Mouse (Mus musculus) C2C12 (cell line): ENCODE results near the gene Cts8. TPM values are rescaled to one million over a fixed set of nuclear protein-coding genes. Genes with fewer than 3 reads are reported as not detected.

Experiments used
- H3K27me3 ChIP-seq: one replicate; pipeline ENCODE4 v1.6.1; 2011; ENCODE audit not compliant: control insufficient read depth, insufficient read depth, insufficient read length
- H3K36me3 ChIP-seq: one replicate; pipeline ENCODE4 v1.6.1; 2011; ENCODE audit not compliant: control insufficient read depth, insufficient read depth
- H3K4me3 ChIP-seq: one replicate; pipeline ENCODE4 v1.5.1; 2011; ENCODE audit warnings: mild to moderate bottlenecking, control low read depth; ENCODE audit not compliant: poor library complexity, insufficient read depth, severe bottlenecking
- H3K79me2 ChIP-seq: one replicate; pipeline ENCODE4 v1.6.1; 2011; ENCODE audit not compliant: control insufficient read depth, insufficient read depth
- H3K79me3 ChIP-seq: one replicate; pipeline ENCODE4 v1.6.1; 2011; ENCODE audit warnings: low read depth, control low read depth
- H3ac ChIP-seq: one replicate; pipeline ENCODE3; 2011; ENCODE audit warnings: low read depth; ENCODE audit not compliant: control insufficient read depth, insufficient read length
- CEBPB ChIP-seq: IDR thresholded peaks from one replicate; pipeline ENCODE4 v1.6.1; 2011; ENCODE audit warnings: low read depth, mild to moderate bottlenecking, control low read depth, moderate library complexity
- CTCF ChIP-seq: IDR thresholded peaks from one replicate; pipeline ENCODE4 v1.5.1; 2011; ENCODE audit not compliant: control insufficient read depth, insufficient read depth, insufficient read length
- FOSL1 ChIP-seq: IDR thresholded peaks from one replicate; pipeline ENCODE4 v1.8.0; 2011; ENCODE audit warnings: mild to moderate bottlenecking, low read length; ENCODE audit not compliant: poor library complexity, insufficient read depth, severe bottlenecking
- MAX ChIP-seq: IDR thresholded peaks from one replicate; pipeline ENCODE4 v1.6.1; 2011; ENCODE audit warnings: mild to moderate bottlenecking, control low read depth
- MYOD1 ChIP-seq: IDR thresholded peaks from one replicate; pipeline ENCODE4 v1.6.1; 2011; ENCODE audit warnings: low read depth; ENCODE audit not compliant: control insufficient read depth, insufficient read length
- MYOG ChIP-seq: IDR thresholded peaks from one replicate; pipeline ENCODE4 v1.6.1; 2011; ENCODE audit not compliant: control insufficient read depth, insufficient read length; ENCODE audit errors: extremely low read depth
- USF1 ChIP-seq: IDR thresholded peaks from one replicate; pipeline ENCODE4 v1.6.1; 2011; ENCODE audit warnings: low read depth, mild to moderate bottlenecking, control low read depth, moderate library complexity
- long read RNA-seq, 2 experiments: library from polyadenylated mRNA; unstranded; transcript quantifications; one replicate each; pipeline ENCODE4 v2.0.0; 2019 to 2020
- polyA plus RNA-seq: library from polyadenylated mRNA; unstranded; fragments of >200 nt; fragmentation: generic; extraction: Trizol; gene quantifications from one replicate; pipeline ENCODE4 v1.2.1, GENCODE M21; 2012; ENCODE audit warnings: missing spikeins

The Cts8 gene
- not detected for polyA plus RNA-seq
- long read RNA-seq, experiment 1: 0 reads
- long read RNA-seq, experiment 2: 0 reads

- Histone ChIP-seq H3K79me2 (no peaks in the 10 kb centered on the region), H3K79me3 (no peaks in the 10 kb centered on the region), H3K4me3 (no peak within 1 kb of the TSS), H3K36me3 (no peaks in the 10 kb centered on the region), H3K27me3 (no peaks in the 10 kb centered on the region), H3ac (no peak within 1 kb of the TSS)
- TF ChIP-seq MAX (no peak), CEBPB (no peak), FOSL1 (no peak), MYOD1 (no peak), CTCF (no peak), MYOG (no peak), USF1 (no peak)
Measured at GRCm38 (mm10) chr13:61255258-61255657, at the start of gene Cts8. TSS of gene Cts8 (minus strand) at chr13:61255358.

GRCm38 (mm10) chr13:61288739-61289138 is 33.6 kb upstream of the Cts8 start, which contains the start of gene Gm49398:
TSS of gene Gm49398 (minus strand) at chr13:61288839.
- Histone ChIP-seq H3K4me3 (no peak within 1 kb of the TSS), H3K27me3 (no peaks in the 10 kb centered on the region), H3ac (no peak within 1 kb of the TSS), H3K79me2 (no peaks in the 10 kb centered on the region), H3K36me3 (no peaks in the 10 kb centered on the region), H3K79me3 (no peaks in the 10 kb centered on the region)
- no peak for TF ChIP-seq CTCF
- TF ChIP-seq USF1: no peak
- no peak for TF ChIP-seq MYOD1
- no peak for TF ChIP-seq MYOG
- TF ChIP-seq FOSL1: no peak
- no peak for TF ChIP-seq MAX
- TF ChIP-seq CEBPB: no peak

DNA sequence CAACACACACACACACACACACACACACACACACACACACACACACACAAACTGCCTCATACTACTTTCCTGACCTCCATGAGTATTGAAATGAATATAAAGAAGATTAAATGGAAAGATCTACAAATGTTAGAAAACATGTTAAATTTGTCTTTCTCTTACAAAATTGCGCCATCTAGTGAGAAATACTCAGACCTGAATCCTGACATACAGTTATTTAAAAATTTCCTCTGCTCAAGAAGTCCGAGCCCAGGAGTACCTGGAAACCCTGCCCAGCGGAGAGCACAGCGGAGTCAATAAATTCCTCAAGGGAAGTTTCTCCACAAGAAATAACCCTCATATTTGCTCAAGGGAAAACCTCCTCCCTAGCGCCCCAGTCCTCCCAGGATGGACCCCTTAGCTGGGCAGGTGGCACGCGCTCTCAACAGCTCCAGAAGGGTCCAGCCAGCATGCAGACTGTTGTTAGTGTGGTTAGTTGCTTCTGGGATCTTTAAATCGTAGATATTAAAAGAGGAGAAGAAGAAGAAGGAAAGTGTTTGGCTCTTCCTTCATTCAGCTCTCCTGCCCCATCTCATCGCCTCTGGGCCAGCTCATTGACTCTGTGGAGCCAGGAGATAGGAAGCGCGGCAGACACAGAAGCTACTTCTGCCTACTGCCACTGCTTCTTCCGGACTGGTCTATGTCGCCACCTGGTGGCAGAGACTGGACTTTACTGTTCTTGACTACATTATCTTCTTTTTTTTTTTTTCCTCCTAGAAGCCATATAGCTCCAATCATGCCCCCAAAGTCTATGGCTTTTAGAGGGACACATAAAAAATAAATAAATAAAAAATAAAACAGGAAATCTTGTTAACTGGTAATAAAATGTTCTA is 13.8 kb downstream of the Cts8 start:
- Histone ChIP-seq H3K27me3 (no peaks in the 10 kb centered on the region), H3K36me3 (no peaks in the 10 kb centered on the region), H3K4me3 (no peak overlapping the region), H3K79me2 (no peaks in the 10 kb centered on the region), H3ac (no peak overlapping the region), H3K79me3 (no peaks in the 10 kb centered on the region)
- no peak for TF ChIP-seq FOSL1
- no peak for TF ChIP-seq USF1
- TF ChIP-seq CTCF: no peak
- no peak for TF ChIP-seq MAX
- no peak for TF ChIP-seq CEBPB

GRCm38 (mm10) chr13:61203310-61203709 is 51.8 kb downstream of the Cts8 start, which contains the start of gene Cts6:
TSS of gene Cts6 (minus strand) at chr13:61203410.
- Histone ChIP-seq H3K79me2 (no peaks in the 10 kb centered on the region), H3K27me3 (no peaks in the 10 kb centered on the region), H3K36me3 (no peaks in the 10 kb centered on the region), H3ac (no peak within 1 kb of the TSS), H3K4me3 (no peak within 1 kb of the TSS), H3K79me3 (no peaks in the 10 kb centered on the region)
- TF ChIP-seq FOSL1 (no peak), MAX (no peak), USF1 (no peak), MYOG (no peak), CTCF (no peak), MYOD1 (no peak), CEBPB (no peak)

Other genes with a start within 250 kb of the Cts8 start
- gene Ctsj, start 249.4 kb downstream of the Cts8 start, polyA plus RNA-seq: not detected
- gene Ctsq, start 214.7 kb downstream of the Cts8 start, polyA plus RNA-seq: not detected
- not detected for gene Ctsr, start 91.1 kb downstream of the Cts8 start, polyA plus RNA-seq
- not detected for gene Cts6, start 51.9 kb downstream of the Cts8 start, polyA plus RNA-seq
- not detected for gene Gm49398, start 33.5 kb upstream of the Cts8 start, polyA plus RNA-seq
- not detected for gene Cts7, start 102.8 kb upstream of the Cts8 start, polyA plus RNA-seq